In the genomic region with DNA sequence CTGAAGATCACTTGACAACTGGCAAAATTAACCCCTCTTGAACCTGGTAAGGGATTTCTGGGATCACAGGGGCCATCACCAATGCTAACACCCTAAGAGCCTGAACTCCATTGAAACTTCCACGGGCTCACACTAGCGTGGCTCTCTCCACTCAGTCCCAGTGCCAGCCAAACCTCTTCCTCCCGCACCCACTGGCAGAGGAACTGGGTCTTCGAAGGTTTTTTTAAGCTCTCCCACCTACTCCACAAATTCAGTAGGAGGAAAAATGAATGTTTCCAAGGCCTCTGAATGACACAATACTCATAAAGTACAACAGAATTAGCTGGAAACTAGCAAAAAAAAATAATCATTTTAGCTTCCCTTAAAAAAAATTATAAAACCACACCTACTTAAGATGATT, we compare ENCODE assay signal across 21 mouse cellular contexts. TPM values are rescaled to one million over a fixed set of nuclear protein-coding genes. Genes with fewer than 3 reads are reported as not detected.
DNase-seq lines count a peak whose midpoint lies in the region; ATAC-seq and TF ChIP-seq lines count a peak whose summit lies in the region.
"Had no signal": no experiment of that assay in that cellular context is flagged by ENCODE, and none has a peak within 500 bp of the region (broad histone marks: within the 10 kb centered on the region; RNA-seq: fewer than 3 reads in every experiment).

No protein-coding gene starts in this region.

- H3K4me1 ChIP-seq in embryonic fibroblast, embryonic 13.5 days (ENCODE audit: control insufficient read depth, insufficient read depth, low read length) = peaks cover 6% of the 10 kb centered on the region; the same call in 1 of the 2 replicates

- intact Hi-C loops in left cerebral cortex, postnatal 4 days (cut with DNase I) = no loop called here

- TF ChIP-seq CTCF in embryonic fibroblast, embryonic 13.5 days (IDR thresholded peaks at IDR 0.05; ENCODE audit: borderline replicate concordance, insufficient read depth, low read length) = no peak

- no peak for DNase-seq in frontal cortex, postnatal 14 days (ENCODE audit: low spot score in 2 of 2)
- peak; percentile 56 for DNase-seq in right cerebral cortex, adult 18-20 months
- no peak for DNase-seq in right cerebral cortex, adult 2 months (ENCODE audit: low spot score in 2 of 2)
- DNase-seq in brain, adult 2 months (ENCODE audit: low read depth, low spot score) = peak; percentile 67
- DNase-seq in left cerebral cortex, postnatal 4 days = no peak
- DNase-seq in gastrocnemius, postnatal 10 days = no peak
- DNase-seq: adrenal gland, adult 2 months; adrenal gland, adult 8-10 months; adrenal gland, postnatal 10 days; adrenal gland, postnatal 14 days; adrenal gland, postnatal 25 days; adrenal gland, postnatal 36 days; B cell, adult 2 months; cerebellum, adult 11 months; cerebellum, adult 11-12 months; cerebellum, adult 18-20 months had no signal

- peak; percentile 85 for ATAC-seq in frontal cortex, adult (ENCODE audit: low TSS enrichment)
- ATAC-seq: activated CD4-positive, CD25-positive, alpha-beta regulatory T cell, adult 4 months; CD4-positive, CD25-positive, alpha-beta regulatory T cell, adult 4 months; Patski had no signal

- no peak for TF ChIP-seq POLR2A in embryonic fibroblast, embryonic 13.5 days (IDR thresholded peaks at IDR 0.05; ENCODE audit: low read depth, low read length)

- H3K27ac ChIP-seq in embryonic fibroblast, embryonic 13.5 days (ENCODE audit: insufficient read depth, low read length) = peak overlapping the region; percentile 59; the same call in 1 of the 2 replicates

- no peak overlapping the region for H3K4me3 ChIP-seq in embryonic fibroblast, embryonic 13.5 days (ENCODE audit: insufficient read depth, low read length)

RNA-seq across cellular contexts. Expression of a gene that starts 58.3 kb away (rescaled TPM):
- 111 and 180 TPM in 2 replicates for polyA plus RNA-seq in embryonic fibroblast, embryonic 13.5 days (2011; ENCODE audit: insufficient read length, low read depth, missing spikeins)
- total RNA-seq in left cerebral cortex, postnatal 4 days (2021) = 100 to 1,000 TPM; 141 to 154 TPM
- total RNA-seq in gastrocnemius, postnatal 10 days (2021) = 10 to 100 TPM; 57.9 to 70.9 TPM

Comparison
In these comparisons a context has a peak if more than half of its experiments do, and no peak if none do; other contexts are left out.
1. DNase-seq: peak in right cerebral cortex, adult 18-20 months (single experiment) and brain, adult 2 months (single experiment); none in frontal cortex, postnatal 14 days (0 of 2), right cerebral cortex, adult 2 months (0 of 2), left cerebral cortex, postnatal 4 days (single experiment) and gastrocnemius, postnatal 10 days (single experiment).